Mouse (Mus musculus) embryonic stem cell, embryonic (primary cell): Measurements from ENCODE around the gene Kirrel3.

Experiments used
- CTCF ChIA-PET, 4 experiments: fragments of 300-600 bp in 2 of 4; fragments of 350-600 bp in 2 of 4; sonication (Branson Sonifier 250); formaldehyde crosslinking; loops; one replicate each; lab custom pipeline; 2022; ENCODE audit warnings: inconsistent platforms in 2 of 4; lab: Charles Lee
- POLR2A ChIA-PET, 4 experiments: fragments of 300-600 bp in 2 of 4; fragments of 350-600 bp in 2 of 4; sonication (Branson Sonifier 250); formaldehyde crosslinking; loops; one replicate each; lab custom pipeline; 2022; ENCODE audit warnings: antibody characterized with exemption in 4 of 4, inconsistent platforms in 1 of 4; lab: Charles Lee

Kirrel3 gene

DNA sequence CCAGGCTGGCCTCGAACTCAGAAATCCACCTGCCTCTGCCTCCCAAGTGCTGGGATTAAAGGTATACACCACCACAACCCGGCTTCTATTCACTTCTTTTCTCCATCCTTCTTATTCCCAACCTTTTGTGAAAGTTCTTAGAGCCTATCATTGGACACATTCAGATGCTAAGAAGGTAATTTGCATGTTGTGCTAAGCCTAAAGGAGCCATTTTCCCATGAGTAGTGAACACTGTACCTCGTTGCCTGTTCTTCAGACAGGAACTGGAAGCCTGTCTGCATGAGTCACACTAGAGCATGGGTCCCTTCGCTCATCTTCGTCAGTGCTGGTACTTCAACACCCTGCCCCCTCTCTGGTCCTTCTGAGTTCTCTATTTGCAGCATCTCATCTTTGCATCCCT lies 268.2 kb downstream of the Kirrel3 start:
- CTCF ChIA-PET, result no interaction called here
- POLR2A ChIA-PET, result no interaction called here

DNA sequence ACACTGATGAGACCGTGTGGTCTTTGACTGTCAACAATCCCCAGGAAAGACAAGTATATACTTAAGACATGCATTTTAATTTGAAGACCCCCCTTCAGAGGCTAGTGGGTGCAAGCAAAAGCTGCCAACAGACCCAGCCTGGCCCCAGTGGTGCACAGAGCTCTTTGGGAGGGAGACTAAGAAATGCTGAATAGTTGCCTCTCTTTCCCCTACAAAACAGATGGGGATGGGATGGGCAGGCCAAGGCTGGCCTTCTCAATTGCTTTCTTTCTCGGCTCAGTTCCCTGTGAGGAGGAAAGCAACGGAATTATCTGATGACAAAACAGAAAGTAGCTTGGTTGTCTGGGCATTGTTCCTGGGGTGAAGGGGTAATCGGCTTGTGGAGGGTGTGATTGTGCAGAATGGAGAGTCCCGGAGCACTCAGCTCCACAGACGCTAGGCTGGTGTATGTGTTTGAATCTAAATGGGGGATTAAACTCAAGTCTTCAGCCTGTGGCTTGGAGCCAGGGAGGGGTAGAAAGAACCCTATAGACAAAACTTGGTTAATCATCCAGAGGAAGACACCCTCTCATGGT lies 268.9 kb downstream of the Kirrel3 start:
- ChIA-PET CTCF (interaction anchor here in 1 of 4 experiments (0.6 kb wide), 1 partner anchor 168 kb away, joined by 4 read pairs; no protein-coding TSS in a partner anchor), POLR2A (interaction anchor here in 2 of 4 experiments (0.6 to 0.7 kb wide), 2 partner anchors 513 to 1533 kb away, joined by 4 to 7 read pairs; partner anchors contain the start of genes Fam118b (in 1 of the 2) and Rpusd4 (in 1 of the 2))

DNA sequence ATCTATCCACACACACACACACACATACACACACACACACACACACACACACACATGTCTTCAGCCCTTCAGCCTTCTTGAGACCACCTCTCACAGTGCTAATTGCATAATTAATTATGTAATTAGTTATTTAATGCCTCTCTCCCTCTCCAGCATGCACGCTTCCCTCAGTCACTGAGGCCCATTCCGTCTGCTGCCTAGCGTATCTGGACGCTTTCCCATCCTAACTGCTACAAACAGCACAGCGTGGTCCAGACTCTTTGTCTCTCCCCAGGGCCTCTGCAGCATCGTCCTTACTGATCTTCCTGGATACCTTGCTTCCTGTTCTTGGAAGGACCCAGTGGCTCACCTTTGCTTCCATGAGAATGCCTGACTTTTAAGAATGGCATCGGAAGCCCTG lies 270.4 kb downstream of the Kirrel3 start:
- ChIA-PET POLR2A (no interaction called here), CTCF (no interaction called here)

DNA sequence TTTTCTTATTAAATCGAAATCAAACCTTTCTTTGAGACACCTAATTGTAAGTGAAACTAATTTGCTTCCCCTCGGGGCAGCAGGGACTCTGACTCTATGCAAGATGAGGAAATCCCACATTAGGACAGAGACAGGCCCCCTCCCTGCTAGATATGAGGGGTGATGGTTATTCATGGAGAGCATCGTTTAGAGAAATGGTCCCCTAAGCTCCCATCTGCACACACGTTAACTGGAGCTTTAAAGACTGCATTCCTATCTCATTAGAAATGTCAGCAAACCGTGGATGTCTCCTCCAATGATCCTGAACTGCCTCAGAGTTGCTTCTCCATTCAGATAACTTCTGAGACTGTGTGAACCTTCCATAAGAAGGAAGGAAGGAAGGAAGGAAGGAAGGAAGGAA lies 273.2 kb downstream of the Kirrel3 start:
- POLR2A ChIA-PET, result interaction anchor here in 1 of 4 experiments (0.6 kb wide), 1 partner anchor 21 kb away, joined by 3 read pairs; no protein-coding TSS in a partner anchor

DNA sequence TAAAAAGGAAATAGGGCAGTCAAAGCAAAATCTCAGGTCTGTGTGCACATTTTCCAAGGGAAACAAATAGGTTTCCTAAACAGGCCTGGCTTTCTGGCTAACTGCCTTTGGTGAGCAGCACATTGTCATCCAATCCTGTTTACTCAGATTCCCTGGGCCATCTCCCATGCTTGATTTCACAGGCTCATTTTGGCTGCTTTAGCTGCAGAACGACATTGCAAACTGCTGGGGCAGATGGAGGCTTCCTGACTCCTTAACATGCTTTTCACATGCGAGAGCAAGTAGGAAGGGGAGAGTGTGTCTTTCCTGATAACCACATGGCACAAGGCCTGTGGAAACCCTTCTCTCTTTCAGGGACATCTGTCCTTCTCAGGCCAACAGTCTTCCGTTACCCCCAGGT lies 274.8 kb downstream of the Kirrel3 start:
- CTCF ChIA-PET, result no interaction called here
- POLR2A ChIA-PET, result no interaction called here

More for the DNA sequence above, 273.2 kb downstream of the Kirrel3 start:
- CTCF ChIA-PET, result no interaction called here

DNA sequence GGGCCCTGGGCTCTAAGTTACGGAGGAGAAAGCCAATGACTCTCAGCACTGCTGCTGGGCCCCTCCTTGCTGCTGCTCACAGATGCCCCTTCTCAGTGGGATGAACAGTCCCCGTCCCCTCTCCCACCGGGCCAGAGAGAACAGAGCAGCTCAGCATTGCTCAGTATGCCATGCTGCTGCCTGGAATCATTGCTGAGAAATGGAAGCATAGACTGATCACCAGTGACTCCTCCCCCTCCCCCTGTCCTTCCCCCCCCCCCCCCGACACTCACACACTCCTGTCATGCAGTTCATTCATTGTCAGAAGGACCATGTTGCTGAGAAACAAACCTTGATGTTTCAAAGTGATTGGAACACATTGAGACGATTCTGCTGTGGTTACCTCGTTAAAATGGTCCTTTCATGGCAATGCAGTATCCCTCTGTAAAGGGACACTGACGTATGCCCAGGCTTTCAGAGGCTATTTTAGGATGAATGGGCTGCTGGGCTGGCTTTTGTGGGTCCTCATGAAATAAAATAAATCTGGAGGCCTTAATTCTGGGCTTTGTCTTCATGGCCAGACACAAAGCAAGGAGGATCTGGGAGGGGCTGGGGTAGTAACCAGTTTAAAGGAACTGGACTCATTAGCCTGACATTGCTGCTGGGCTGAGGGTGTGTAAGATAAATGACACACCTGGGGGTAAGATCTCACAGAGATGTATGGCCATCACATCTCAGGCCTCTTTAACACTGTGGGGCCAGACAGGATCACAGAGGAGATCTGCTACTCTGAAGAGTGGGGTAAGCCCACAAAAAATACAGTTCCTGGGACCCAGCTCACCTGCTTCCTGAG lies 281.3 kb downstream of the Kirrel3 start:
- ChIA-PET CTCF (interaction anchor here in 1 of 4 experiments (0.5 kb wide), 1 partner anchor 217 kb away, joined by 3 read pairs; no protein-coding TSS in a partner anchor), POLR2A (no interaction called here)

DNA sequence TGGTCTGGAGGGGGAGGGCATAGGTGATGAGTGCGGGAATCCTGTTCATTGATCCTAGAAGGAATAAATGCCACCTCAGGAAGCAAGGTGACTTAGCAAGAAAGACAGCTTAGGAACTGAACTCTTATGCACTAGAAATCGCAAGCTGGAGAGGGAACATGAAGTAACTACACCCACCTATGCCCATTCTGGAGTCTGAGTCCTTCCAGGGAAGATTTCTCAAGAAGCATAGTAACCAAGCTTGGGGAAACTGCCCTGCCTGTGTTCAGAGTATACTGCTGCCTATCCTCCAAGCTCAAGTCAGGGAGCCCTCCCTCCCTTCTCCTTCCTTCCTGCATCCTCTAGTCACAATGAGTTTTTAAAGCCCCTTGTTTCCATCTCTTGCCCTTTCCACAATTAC lies 283.3 kb downstream of the Kirrel3 start:
- POLR2A ChIA-PET, result no interaction called here
- CTCF ChIA-PET, result no interaction called here

DNA sequence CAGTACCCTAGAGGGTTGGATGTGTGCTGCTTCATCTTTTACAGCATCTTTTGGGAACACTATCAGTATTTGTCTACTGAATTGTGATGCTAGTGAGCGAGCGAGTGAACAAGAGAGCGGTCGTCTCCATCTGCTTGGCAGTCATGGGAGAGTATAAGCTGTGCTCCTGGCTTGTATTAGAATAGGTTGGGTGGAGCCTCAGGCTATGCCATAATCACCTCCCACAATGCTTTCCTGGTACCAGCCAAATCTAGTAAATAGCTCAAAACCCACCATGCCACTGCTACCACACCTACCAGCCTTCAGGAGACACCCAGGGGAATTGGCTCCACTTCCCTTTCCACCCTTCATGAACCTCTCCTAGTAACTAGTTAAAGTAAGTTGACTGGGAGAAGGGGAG lies 285.3 kb downstream of the Kirrel3 start:
- CTCF ChIA-PET, result no interaction called here
- POLR2A ChIA-PET, result no interaction called here

DNA sequence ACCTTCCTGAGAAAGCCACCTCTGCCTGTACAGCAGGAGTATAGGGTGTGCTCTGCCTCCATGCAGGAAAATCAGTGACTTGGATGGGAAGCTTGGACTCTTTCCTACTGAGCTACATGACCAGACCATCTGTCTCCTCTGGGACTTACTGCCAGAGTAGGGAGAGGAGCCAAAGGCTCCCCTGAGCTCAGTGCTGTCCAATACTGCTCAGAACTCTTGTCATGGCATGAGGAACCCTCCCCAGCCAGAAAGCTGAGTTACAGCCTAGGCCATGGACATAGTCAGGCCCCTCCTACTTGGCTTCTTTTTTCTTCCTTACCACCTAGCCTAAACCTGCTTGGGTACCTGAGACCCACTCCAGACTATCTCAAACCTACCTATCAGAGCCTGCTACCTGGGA lies 285.7 kb downstream of the Kirrel3 start:
- ChIA-PET POLR2A (no interaction called here), CTCF (no interaction called here)

DNA sequence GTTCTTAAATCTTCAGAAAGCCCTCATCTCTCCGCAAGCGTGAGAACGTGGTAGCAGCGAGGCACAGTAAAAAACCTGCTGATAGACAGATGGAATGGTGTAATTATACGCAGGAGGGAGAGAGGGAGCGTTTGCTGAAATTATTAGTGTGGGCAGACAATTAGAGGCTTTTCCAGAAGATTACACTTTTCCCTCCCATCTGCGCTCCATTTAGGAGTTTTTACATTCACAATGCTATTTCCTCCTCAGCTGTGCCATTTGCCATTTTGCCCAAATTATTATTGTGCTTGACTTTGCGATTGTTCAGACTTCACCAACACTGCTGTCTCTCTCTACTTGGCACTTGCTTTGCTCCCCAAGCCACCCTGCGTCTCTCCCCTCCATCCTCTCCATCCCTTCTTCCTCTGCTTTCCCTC lies 286.3 kb downstream of the Kirrel3 start:
- POLR2A ChIA-PET, result no interaction called here
- CTCF ChIA-PET, result no interaction called here

DNA sequence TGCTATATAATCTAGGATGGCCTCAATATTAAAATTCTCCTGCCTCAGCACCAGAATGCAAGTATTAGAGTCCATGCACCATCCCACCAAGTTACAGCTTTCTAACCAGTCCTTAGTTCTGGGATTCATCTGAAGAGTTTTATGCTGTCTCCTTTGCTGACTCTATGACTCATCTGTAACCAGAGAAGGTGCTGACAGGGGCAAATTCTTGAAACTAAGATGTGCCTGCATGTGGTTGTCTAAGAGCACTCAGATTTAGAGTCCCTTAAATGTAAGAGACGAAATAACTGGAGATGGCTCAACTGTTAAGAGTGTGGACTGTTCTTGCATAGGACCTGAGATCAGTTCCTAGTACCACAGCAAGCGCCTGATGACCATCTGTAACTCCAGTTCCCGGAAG lies 295.7 kb downstream of the Kirrel3 start:
- CTCF ChIA-PET, result no interaction called here

DNA sequence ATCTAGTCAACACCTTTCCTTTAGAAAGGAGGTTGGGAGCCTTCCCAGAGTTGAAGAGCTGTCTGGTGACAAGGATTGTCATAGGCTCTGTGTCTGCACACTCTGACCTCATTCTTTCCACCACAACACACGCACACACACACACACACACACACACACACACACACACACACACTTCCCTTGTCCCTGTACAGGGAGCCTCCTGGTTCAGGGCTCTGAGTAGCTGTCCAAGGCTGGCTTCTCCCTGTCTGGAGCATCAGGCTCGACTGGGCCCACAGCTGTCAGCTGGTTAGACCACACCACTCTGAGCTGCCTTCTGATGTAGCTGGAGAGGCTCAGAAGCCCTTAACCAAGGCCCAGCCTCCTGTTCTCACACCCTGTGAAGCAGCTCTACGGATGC lies 302.2 kb downstream of the Kirrel3 start:
- CTCF ChIA-PET, result no interaction called here
- POLR2A ChIA-PET, result interaction anchor here in 1 of 4 experiments (0.6 kb wide), 1 partner anchor 834 kb away, joined by 3 read pairs; no protein-coding TSS in a partner anchor

More for the DNA sequence above, 295.7 kb downstream of the Kirrel3 start:
- POLR2A ChIA-PET, result no interaction called here

DNA sequence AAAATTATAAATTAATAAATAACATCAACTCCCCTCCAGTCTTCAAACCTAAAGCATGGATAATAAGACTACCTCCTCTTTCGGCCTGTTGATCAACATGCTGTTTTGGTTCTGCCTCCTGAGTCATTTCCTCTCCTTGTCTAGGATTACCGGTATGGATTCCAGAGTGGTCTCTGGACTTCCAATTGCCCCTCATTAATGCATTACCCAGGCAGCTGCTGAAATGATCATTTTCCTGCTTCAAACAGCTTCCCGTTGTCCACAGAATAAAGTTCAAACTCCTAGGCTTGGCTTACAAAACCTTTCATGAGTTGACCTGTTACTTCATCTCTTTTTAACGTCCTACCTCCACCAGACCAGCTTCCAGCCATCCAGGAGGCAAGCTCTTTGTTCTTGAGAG lies 309.5 kb downstream of the Kirrel3 start:
- CTCF ChIA-PET, result no interaction called here
- POLR2A ChIA-PET, result no interaction called here

DNA sequence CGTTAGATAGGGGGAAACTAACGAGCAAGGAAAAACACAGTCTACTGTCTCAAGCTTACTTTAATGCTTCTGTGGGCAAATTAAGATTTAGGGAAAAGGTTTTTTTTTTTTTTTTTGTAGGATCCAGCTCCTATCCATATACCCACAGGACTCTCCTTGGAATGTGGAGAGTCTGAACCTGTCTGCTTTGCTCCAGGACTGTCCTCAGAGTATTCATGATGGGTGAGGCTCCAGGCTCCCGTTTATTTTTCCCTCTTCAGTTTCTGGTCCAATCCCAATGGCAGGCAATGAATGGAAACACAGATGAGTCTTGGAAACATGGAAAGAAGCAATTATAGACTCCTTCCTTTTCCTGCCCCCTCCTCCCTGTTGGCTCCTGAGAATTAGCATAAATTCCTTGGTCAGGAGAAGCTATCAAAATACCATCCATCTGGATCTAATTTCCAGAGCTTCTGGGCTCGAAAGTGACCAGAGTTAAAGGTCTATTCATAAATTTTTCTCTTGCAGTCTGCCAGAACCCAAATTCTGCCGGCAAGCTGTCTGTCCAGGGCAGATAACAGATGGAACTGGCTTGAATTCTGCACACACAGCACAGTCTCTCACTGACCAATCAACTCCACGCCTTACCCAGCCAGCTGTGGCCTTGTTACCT lies 312.1 kb downstream of the Kirrel3 start:
- ChIA-PET CTCF (interaction anchor here in 1 of 4 experiments (0.6 kb wide), 1 partner anchor 45 kb away, joined by 3 read pairs; no protein-coding TSS in a partner anchor), POLR2A (interaction anchor here in 1 of 4 experiments (0.5 kb wide), 1 partner anchor 28 kb away, joined by 3 read pairs; no protein-coding TSS in a partner anchor)

DNA sequence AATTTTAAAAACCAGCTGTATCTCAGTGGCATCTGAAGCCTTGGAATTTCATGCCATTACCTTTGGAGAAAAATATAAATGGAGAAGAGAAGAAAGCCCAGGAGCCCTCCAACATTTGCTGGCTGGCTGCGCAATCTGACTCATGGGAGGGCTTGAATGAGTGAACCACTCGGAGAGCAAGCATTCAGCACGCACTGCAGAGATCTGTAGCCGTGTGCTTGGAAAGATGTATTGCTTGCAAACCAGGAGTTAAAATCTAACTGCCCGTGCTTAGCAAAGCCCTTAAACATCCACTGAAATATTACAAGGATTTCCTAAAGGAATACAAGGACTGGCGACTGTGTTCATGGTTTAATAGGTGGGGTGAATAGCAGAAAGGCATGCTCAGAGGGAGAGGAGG lies 316.0 kb downstream of the Kirrel3 start:
- CTCF ChIA-PET, result interaction anchor here in 2 of 4 experiments (0.6 kb wide), 2 partner anchors 209 to 213 kb away, joined by 3 to 7 read pairs; no protein-coding TSS in a partner anchor
- POLR2A ChIA-PET, result no interaction called here

DNA sequence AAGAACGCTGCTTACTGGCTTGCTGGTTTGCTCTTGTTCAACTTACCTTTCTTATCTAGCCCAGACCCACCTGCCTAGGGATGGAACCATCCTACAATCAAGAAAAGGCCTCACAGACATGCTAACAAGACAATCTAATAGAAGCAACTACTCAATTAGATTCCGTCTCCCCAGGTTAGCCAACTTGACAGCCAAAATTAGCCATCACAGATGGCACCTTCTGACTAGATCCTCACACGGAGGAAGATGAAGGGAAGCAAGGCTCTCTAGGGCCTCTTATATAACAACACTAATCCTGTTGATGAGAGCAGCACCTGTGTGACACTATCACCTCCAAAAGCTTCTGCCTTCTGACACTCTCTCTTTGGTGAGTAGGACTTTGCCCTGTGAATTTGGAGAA lies 321.2 kb downstream of the Kirrel3 start:
- ChIA-PET CTCF (no interaction called here), POLR2A (no interaction called here)

DNA sequence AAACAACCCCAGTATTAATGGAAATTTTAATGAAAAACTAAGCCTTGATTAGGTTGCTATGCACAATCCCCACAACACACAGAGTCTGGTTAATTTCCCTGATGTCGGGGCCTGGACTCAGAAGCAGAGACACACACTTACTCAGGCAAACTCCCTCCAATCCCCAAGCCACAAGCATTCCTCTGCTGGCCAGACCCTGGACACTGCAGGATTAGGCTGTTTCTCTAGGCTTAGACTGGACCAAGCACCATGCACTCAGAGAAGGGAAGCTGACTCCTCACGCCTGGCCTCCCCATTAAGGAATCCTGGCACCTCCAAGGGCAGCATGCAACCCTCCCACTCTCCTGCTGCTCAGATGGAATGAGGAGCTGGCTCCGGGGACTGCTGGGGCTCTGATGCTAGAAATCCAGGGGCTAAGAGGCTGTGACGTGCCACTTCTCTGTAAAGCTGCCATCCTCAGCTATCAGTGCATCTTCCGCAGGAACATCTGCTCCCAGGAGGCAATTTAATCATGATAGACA lies 324.4 kb downstream of the Kirrel3 start:
- ChIA-PET POLR2A (interaction anchor here in 1 of 4 experiments (1.1 kb wide), 1 partner anchor 192 kb away, joined by 3 read pairs; no protein-coding TSS in a partner anchor), CTCF (no interaction called here)

DNA sequence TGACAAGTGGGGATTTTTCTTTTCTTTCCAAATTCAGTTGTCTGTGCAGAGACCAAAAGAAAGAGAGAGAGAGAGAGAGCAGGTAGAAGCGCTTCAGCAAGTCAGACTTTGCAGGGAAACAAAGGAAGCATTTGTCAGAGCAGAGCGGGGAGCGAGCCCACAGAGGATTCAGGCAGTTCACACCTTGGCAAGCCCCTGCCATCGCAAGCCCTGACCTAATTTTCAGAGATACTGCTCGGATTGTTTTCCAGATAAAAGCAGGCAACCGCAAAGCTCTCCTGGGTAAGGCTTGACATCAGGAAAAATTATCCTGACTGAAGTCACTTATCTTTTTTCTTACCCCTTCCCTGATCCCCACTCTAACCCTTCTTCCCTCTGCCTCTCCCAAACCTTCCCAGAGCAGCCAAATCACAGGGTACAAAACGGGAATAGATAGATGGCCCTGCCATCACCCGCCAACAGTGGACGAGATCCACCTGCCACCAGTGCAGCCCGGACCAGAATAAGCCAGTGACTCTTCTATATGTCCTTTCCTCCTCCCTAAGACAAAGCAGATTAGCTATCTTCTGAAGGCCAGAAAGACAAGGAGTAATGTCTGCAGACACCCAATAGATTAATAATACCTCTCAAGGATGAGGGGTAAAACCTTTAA lies 332.8 kb downstream of the Kirrel3 start:
- POLR2A ChIA-PET, result no interaction called here
- CTCF ChIA-PET, result interaction anchor here in 2 of 4 experiments (0.6 to 1.3 kb wide), 2 partner anchors 43 to 141 kb away, joined by 3 read pairs; no protein-coding TSS in a partner anchor
